Mouse (Mus musculus) lung, postnatal 0 days (tissue): ENCODE data around the gene Dexi. TPM values are rescaled to one million over a fixed set of nuclear protein-coding genes. Genes with fewer than 3 reads are reported as not detected.

ENCODE experiments used
- ATAC-seq: fragments of 200-750 bp; cut with Nextera tagmentation; 2 replicates; pipeline ENCODE4 v1.8.0; 2017; ENCODE audit warnings: moderate library complexity
- DNase-seq: peaks from one replicate; pipeline ENCODE4 v3.0.0-alpha.2; 2016; ENCODE audit warnings: low spot score
- H3K27ac ChIP-seq: fragments of 300-500 bp; sonication (generic); 2 replicates; pipeline ENCODE4 v1.5.1; 2014; ENCODE audit warnings: antibody characterized with exemption, mild to moderate bottlenecking, low read length, mixed read lengths
- H3K27me3 ChIP-seq: fragments of 300-500 bp; sonication (generic); replicated peaks from 2 replicates; pipeline ENCODE4 v1.6.1; 2014; ENCODE audit warnings: low read length, mixed read lengths; ENCODE audit not compliant: insufficient read depth
- H3K36me3 ChIP-seq: fragments of 300-500 bp; sonication (generic); 2 replicates; pipeline ENCODE4 v1.6.1; 2014; ENCODE audit warnings: low read length, mixed read lengths; ENCODE audit not compliant: insufficient read depth
- H3K4me1 ChIP-seq: fragments of 300-500 bp; sonication (generic); 2 replicates; pipeline ENCODE4 v1.6.1; 2014; ENCODE audit warnings: antibody characterized with exemption, low read depth, low read length, mixed read lengths; ENCODE audit not compliant: insufficient read depth
- H3K4me2 ChIP-seq: fragments of 300-500 bp; sonication (generic); replicated peaks from 2 replicates; pipeline ENCODE4 v1.6.1; 2014; ENCODE audit warnings: low read depth, mild to moderate bottlenecking, low read length, moderate library complexity, mixed read lengths
- H3K4me3 ChIP-seq: fragments of 300-500 bp; sonication (generic); 2 replicates; pipeline ENCODE4 v1.5.1; 2014; ENCODE audit warnings: low read depth, low read length
- H3K9ac ChIP-seq: fragments of 300-500 bp; sonication (generic); replicated peaks from 2 replicates; pipeline ENCODE4 v1.6.1; 2014; ENCODE audit warnings: low read depth, mild to moderate bottlenecking
- H3K9me3 ChIP-seq: fragments of 300-500 bp; sonication (generic); 2 replicates; pipeline ENCODE4 v1.6.1; 2016; ENCODE audit warnings: low read length, mixed read lengths
- CTCF ChIP-seq: IDR thresholded peaks from 2 replicates; pipeline ENCODE4 v1.5.1; 2016; ENCODE audit warnings: antibody characterized with exemption, mild to moderate bottlenecking
- EP300 ChIP-seq: IDR thresholded peaks from 2 replicates; pipeline ENCODE4 v1.6.1; 2016; ENCODE audit warnings: antibody characterized with exemption, mild to moderate bottlenecking, control low read depth
- WGBS: fragments of 180-500 bp; shearing (Covaris S2); extraction: QIAGEN DNeasy Blood & Tissue Kit; methylation state at CpG from one replicate; pipeline ENCODE4 v1.1.7; 2014; 5-methylcytosine and 5-hydroxymethylcytosine counted together
- polyA plus RNA-seq: library from polyadenylated mRNA; unstranded; fragments of >200 nt; fragmentation: Nextera tagmentation; extraction: Ambion mirVana; gene quantifications from 2 replicates; pipeline ENCODE4 v1.2.1, GENCODE M21; 2015

Gene Dexi
- polyA plus RNA-seq, 1 experiment from 2014 or later: 19.4 TPM

- DNase-seq: peak; percentile 38
- Histone ChIP-seq H3K27me3 (no peaks in the 10 kb centered on the region), H3K4me2 (no peak overlapping the region), H3K27ac (0 out of 2 replicates have a peak overlapping the region, but pooled peaks have one; percentile 11), H3K36me3 (no peaks in the 10 kb centered on the region), H3K4me1 (no peaks in the 10 kb centered on the region), H3K4me3 (no peak overlapping the region), H3K9me3 (no peaks in the 10 kb centered on the region), H3K9ac (no peak overlapping the region)
- TF ChIP-seq EP300 (no peak), CTCF (no peak)
- ATAC-seq: no peak
- WGBS: 29% methylated on average over 11 of the region's 11 CpGs
Measured at GRCm38 (mm10) chr16:10467391-10468107, 75.3 kb downstream of the Dexi start.

GRCm38 (mm10) chr16:10465011-10465681 lies 77.7 kb downstream of the Dexi start:
- 13% methylated on average over 4 of the region's 4 CpGs for WGBS
- ATAC-seq (peak; percentile 96), DNase-seq (peak; percentile 78)
- H3K4me1 ChIP-seq: no peaks in the 10 kb centered on the region
- no peak overlapping the region; the same call in 1 of the 2 replicates for H3K27ac ChIP-seq
- no peaks in the 10 kb centered on the region for H3K27me3 ChIP-seq
- TF ChIP-seq CTCF (no peak), EP300 (peak; percentile 68)
- H3K9ac ChIP-seq: no peak overlapping the region
- H3K4me3 ChIP-seq: no peak overlapping the region
- H3K4me2 ChIP-seq: no peak overlapping the region
- no peaks in the 10 kb centered on the region for H3K36me3 ChIP-seq
- H3K9me3 ChIP-seq: no peaks in the 10 kb centered on the region

GRCm38 (mm10) chr16:10461178-10461577 lies 81.7 kb downstream of the Dexi start:
- DNase-seq (no peak), ATAC-seq (no peak)
- WGBS: 59% methylated on average over 2 of the region's 2 CpGs

GRCm38 (mm10) chr16:10460188-10460587 lies 82.7 kb downstream of the Dexi start:
- Histone ChIP-seq H3K27ac (no peak overlapping the region), H3K9ac (no peak overlapping the region), H3K4me3 (no peak overlapping the region), H3K4me1 (no peaks in the 10 kb centered on the region), H3K36me3 (no peaks in the 10 kb centered on the region), H3K9me3 (no peaks in the 10 kb centered on the region), H3K4me2 (no peak overlapping the region), H3K27me3 (no peaks in the 10 kb centered on the region)
- TF ChIP-seq CTCF (no peak), EP300 (no peak)
- no peak for DNase-seq
- WGBS: 69% methylated on average over 2 of the region's 2 CpGs
- no peak for ATAC-seq

More at GRCm38 (mm10) chr16:10461178-10461577, 81.7 kb downstream of the Dexi start:
- Histone ChIP-seq H3K4me2 (no peak overlapping the region), H3K9me3 (no peaks in the 10 kb centered on the region), H3K4me1 (no peaks in the 10 kb centered on the region), H3K4me3 (no peak overlapping the region), H3K36me3 (no peaks in the 10 kb centered on the region), H3K27ac (no peak overlapping the region), H3K27me3 (no peaks in the 10 kb centered on the region), H3K9ac (no peak overlapping the region)
- TF ChIP-seq CTCF (no peak), EP300 (no peak)

- whole genome bisulfite sequencing: 52% methylated on average over 3 of the region's 3 CpGs
- no peaks in the 10 kb centered on the region for H3K36me3 ChIP-seq
- no peak for TF ChIP-seq EP300
- no peak for TF ChIP-seq CTCF
- ATAC-seq (no peak), DNase-seq (no peak)
- no peak overlapping the region for H3K27ac ChIP-seq
- no peak overlapping the region for H3K4me2 ChIP-seq
- no peaks in the 10 kb centered on the region for H3K27me3 ChIP-seq
- H3K9ac ChIP-seq: no peak overlapping the region
- H3K9me3 ChIP-seq: no peaks in the 10 kb centered on the region
- H3K4me1 ChIP-seq: peaks cover 19% of the 10 kb centered on the region; the same call in 1 of the 2 replicates
- no peak overlapping the region for H3K4me3 ChIP-seq
Measured at GRCm38 (mm10) chr16:10454583-10454974, 88.3 kb downstream of the Dexi start.

- ATAC-seq (no peak), DNase-seq (no peak)
- Histone ChIP-seq H3K9me3 (no peaks in the 10 kb centered on the region), H3K36me3 (no peaks in the 10 kb centered on the region), H3K27ac (no peak overlapping the region), H3K4me1 (peaks cover 19% of the 10 kb centered on the region; the same call in 1 of the 2 replicates), H3K4me3 (no peak overlapping the region), H3K4me2 (no peak overlapping the region), H3K27me3 (no peaks in the 10 kb centered on the region), H3K9ac (no peak overlapping the region)
- TF ChIP-seq EP300 (no peak), CTCF (no peak)
- WGBS: 78% methylated on average over 6 of the region's 6 CpGs
Measured at GRCm38 (mm10) chr16:10453872-10454582, 88.8 kb downstream of the Dexi start.

Other genes with a start within 250 kb of the Dexi start
- gene Emp2, start 229.1 kb downstream of the Dexi start, polyA plus RNA-seq: 584 and 640 TPM in 2 replicates
- 9.9 and 11.7 TPM in 2 replicates for gene Tekt5, start 147.6 kb downstream of the Dexi start, polyA plus RNA-seq
- 31.2 and 31.6 TPM in 2 replicates for gene Nubp1, start 131.1 kb downstream of the Dexi start, polyA plus RNA-seq
- gene Tvp23a, start 95.7 kb downstream of the Dexi start, polyA plus RNA-seq: 1.6 and 1.7 TPM in 2 replicates
- gene Ciita, start 63.0 kb downstream of the Dexi start, polyA plus RNA-seq: 1.3 and 1.4 TPM in 2 replicates
- 32.0 and 34.6 TPM in 2 replicates for gene Clec16a, start 2.3 kb upstream of the Dexi start, polyA plus RNA-seq
- 9.0 and 13.4 TPM in 2 replicates for gene Socs1, start 242.5 kb upstream of the Dexi start, polyA plus RNA-seq
- gene Tnp2, start 245.6 kb upstream of the Dexi start, polyA plus RNA-seq: not detected in 2 replicates
- not detected in 2 replicates for gene Prm3, start 247.9 kb upstream of the Dexi start, polyA plus RNA-seq